Mouse (Mus musculus) heart, adult 2 months (tissue): ENCODE measurements around the gene Cyp4f15.

Source experiments
- CTCF ChIP-seq: fragments of 200-600 bp; IDR thresholded peaks from 2 replicates; pipeline ENCODE4 v1.8.1; 2022; ENCODE audit warnings: antibody characterized with exemption, mild to moderate bottlenecking, moderate library complexity
- POLR2A ChIP-seq: fragments of 200-500 bp; IDR thresholded peaks from 2 replicates; pipeline ENCODE4 v1.6.1; 2011; ENCODE audit warnings: mild to moderate bottlenecking, low read depth, low read length, control low read depth; ENCODE audit not compliant: insufficient read depth

- TF ChIP-seq POLR2A (no peak), CTCF (no peak)
These were observed 1.3 kb downstream of the Cyp4f15 start for GRCm38 (mm10) chr17:32686722-32687121.
